Mouse (Mus musculus) CH12.LX (cell line): Measurements from ENCODE around the gene Cgrrf1.

Experiments
- CTCF ChIP-seq, 2 experiments: IDR thresholded peaks in 1 of 2; conservative IDR thresholded peaks in 1 of 2; 2 replicates each; pipeline ENCODE4 v1.5.1; 2011 to 2012; ENCODE audit warnings: low read depth in 2 of 2, low read length in 2 of 2, improper control_type of control experiment in 1 of 2, inconsistent platforms in 1 of 2, mild to moderate bottlenecking in 1 of 2, moderate library complexity in 1 of 2
- NELFE ChIP-seq: IDR thresholded peaks from 2 replicates; pipeline ENCODE4 v1.6.1; 2011; ENCODE audit warnings: low read depth, low read length, improper control_type of control experiment
- POLR2A ChIP-seq: IDR thresholded peaks from 2 replicates; pipeline ENCODE4 v1.6.1; 2011; ENCODE audit warnings: low read depth, mild to moderate bottlenecking, improper control_type of control experiment, low read length
- USF1 ChIP-seq: IDR thresholded peaks from 2 replicates; pipeline ENCODE4 v1.6.1; 2014; ENCODE audit warnings: low read depth, mild to moderate bottlenecking, inconsistent platforms, low read length, improper control_type of control experiment
- ZC3H11A ChIP-seq: IDR thresholded peaks from 2 replicates; pipeline ENCODE4 v1.6.1; 2012; ENCODE audit warnings: low read depth, mild to moderate bottlenecking, inconsistent platforms, low read length, improper control_type of control experiment
- ZNF384 ChIP-seq: IDR thresholded peaks from 2 replicates; pipeline ENCODE4 v1.6.1; 2012; ENCODE audit warnings: low read depth, low read length, improper control_type of control experiment, inconsistent platforms

DNA sequence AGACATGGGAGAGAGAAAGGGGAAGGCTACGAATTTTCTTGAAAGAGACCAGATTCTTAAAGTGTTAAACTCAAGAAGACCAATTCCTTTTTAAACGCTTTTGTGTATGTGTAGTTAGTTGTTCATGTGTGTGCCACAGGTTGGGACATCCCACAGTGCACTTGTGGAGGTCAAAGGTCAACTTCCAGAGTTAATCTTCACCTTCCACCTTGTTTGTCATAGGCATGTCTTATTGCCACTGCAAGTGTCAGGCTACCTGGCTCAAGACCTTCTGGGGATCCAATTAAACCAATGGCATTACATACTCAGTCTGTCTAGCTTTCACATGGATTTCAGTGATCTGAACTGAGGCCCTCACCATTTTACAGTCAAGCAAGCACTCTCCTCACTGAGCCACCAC, 7.9 kb upstream of the Cgrrf1 start:
- TF ChIP-seq CTCF (conservative IDR thresholded peaks at IDR 0.05 in 1 of 2, IDR thresholded peaks at IDR 0.05 in 1 of 2; ENCODE audit: low read depth in 2 of 2, low read length in 2 of 2): no peak
- TF ChIP-seq POLR2A: no peak
- TF ChIP-seq ZC3H11A: no peak
- TF ChIP-seq USF1: no peak
- no peak for TF ChIP-seq ZNF384
- TF ChIP-seq NELFE: no peak
